8 mouse cellular contexts compared by ENCODE assay signal in the genomic region with DNA sequence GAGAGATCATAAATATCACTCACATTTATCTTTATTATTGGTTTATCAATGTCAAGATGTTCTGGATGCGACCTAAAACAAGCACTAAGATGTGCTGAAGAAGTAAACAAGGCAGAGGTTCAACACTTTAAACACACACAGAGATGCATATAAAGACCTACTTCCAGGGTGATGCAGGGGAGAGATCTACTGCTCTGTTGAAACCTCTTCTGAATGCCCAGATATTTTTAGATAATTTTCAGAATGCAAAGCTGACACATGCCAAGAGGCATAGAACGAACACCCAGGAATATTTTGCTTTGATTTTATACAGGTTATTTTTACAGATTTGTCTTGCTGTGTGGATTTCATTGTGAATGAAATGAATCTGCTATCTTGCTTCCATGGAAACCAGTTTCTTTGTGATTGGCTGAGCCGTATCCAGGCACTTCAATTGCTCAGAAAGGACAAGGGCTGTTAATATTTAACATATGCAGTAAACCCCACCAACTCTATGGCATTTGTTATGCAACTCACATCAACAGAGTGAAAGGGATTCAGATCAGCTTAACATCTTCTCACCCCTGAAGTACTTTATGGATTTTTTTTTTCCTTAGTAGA.
DNase-seq lines count a peak whose midpoint lies in the region; ATAC-seq and TF ChIP-seq lines count a peak whose summit lies in the region.

No protein-coding gene starts in this region.

- intact Hi-C loops in left cerebral cortex, adult 2 months (cut with DNase I), result loop anchor here (1.0 kb wide), 1 partner anchor 463 kb away; no protein-coding TSS in a partner anchor

- no peak overlapping the region for H3K4me3 ChIP-seq in lung, embryonic 15.5 days
- no peak overlapping the region for H3K4me3 ChIP-seq in lung, adult 2 months (replicated peaks; ENCODE audit: extremely low read depth, low read depth, low read length)
- H3K4me3 ChIP-seq in hindbrain, embryonic 11.5 days (ENCODE audit: low read depth, low read length), result no peak overlapping the region
- no peak overlapping the region for H3K4me3 ChIP-seq in left cerebral cortex, adult 2 months

- H3K27me3 ChIP-seq in lung, embryonic 15.5 days, result no peaks in the 10 kb centered on the region
- H3K27me3 ChIP-seq in hindbrain, embryonic 11.5 days (ENCODE audit: control insufficient read depth, insufficient read depth, low read length), result no peaks in the 10 kb centered on the region

- ATAC-seq in lung, embryonic 15.5 days (ENCODE audit: borderline replicate concordance, extremely low read depth, low FRiP score, low TSS enrichment), result peak; percentile 62; the same call in 1 of the 2 replicates
- peak; percentile 90 for ATAC-seq in hindbrain, embryonic 11.5 days (ENCODE audit: low FRiP score)
- no peak for ATAC-seq in monocyte, adult 5-6 weeks (replicated peaks; ENCODE audit: insufficient number of reproducible peaks, low FRiP score, low TSS enrichment, poor library complexity, severe bottlenecking)

- no peak for TF ChIP-seq CTCF in lung, adult 2 months (IDR thresholded peaks at IDR 0.05; ENCODE audit: insufficient read depth, low read length)
- TF ChIP-seq CTCF in left cerebral cortex, adult 2 months (IDR thresholded peaks at IDR 0.05), result no peak

- H3K9me3 ChIP-seq in lung, embryonic 15.5 days, result no peaks in the 10 kb centered on the region
- H3K9me3 ChIP-seq in hindbrain, embryonic 11.5 days (ENCODE audit: control insufficient read depth, low read length), result no peaks in the 10 kb centered on the region

- 38% methylated on average over 3 of the region's 3 CpGs for WGBS in lung, embryonic 15.5 days
- WGBS in lung, adult 2 months, result 70% methylated on average over 3 of the region's 3 CpGs
- WGBS in hindbrain, embryonic 11.5 days, result 36% methylated on average over 3 of the region's 3 CpGs

- 0 out of 2 replicates have a peak, but pooled peaks cover 10% of the 10 kb centered on the region for H3K4me1 ChIP-seq in lung, embryonic 15.5 days
- H3K4me1 ChIP-seq in lung, adult 2 months (ENCODE audit: control insufficient read depth, insufficient read depth, low read length), result peaks cover 2% of the 10 kb centered on the region; the same call in 1 of the 2 replicates
- H3K4me1 ChIP-seq in hindbrain, embryonic 11.5 days (replicated peaks; ENCODE audit: control insufficient read depth, insufficient read depth, low read length), result no peaks in the 10 kb centered on the region

- H3K27ac ChIP-seq in lung, embryonic 15.5 days, result peak overlapping the region; percentile 33; the same call in 1 of the 2 replicates
- H3K27ac ChIP-seq in hindbrain, embryonic 11.5 days (ENCODE audit: low read depth, low read length), result no peak overlapping the region
- peak overlapping the region; percentile 76 for H3K27ac ChIP-seq in left cerebral cortex, adult 2 months

- no peak overlapping the region for H3K9ac ChIP-seq in lung, embryonic 15.5 days
- no peak overlapping the region for H3K9ac ChIP-seq in hindbrain, embryonic 11.5 days (ENCODE audit: low read depth, low read length)

- DNase-seq in lung, adult 2 months, result no peak
- DNase-seq in hindbrain, embryonic 11.5 days (ENCODE audit: low spot score), result peak; percentile 50
- no peak for DNase-seq in left cerebral cortex, adult 2 months (ENCODE audit: extremely low spot score in 1 of 2, low spot score in 2 of 2)
- DNase-seq in right cerebral cortex, postnatal 36 days (ENCODE audit: low spot score in 2 of 2), result peak; percentile 28 to 51
- no peak for DNase-seq in adrenal gland, adult 8-10 months
- DNase-seq in thymus, postnatal 0 days (ENCODE audit: low spot score), result no peak

- no peak for TF ChIP-seq POLR2A in lung, adult 2 months (IDR thresholded peaks at IDR 0.05; ENCODE audit: borderline replicate concordance, extremely low read depth, low read depth, low read length)

- H3K4me2 ChIP-seq in lung, embryonic 15.5 days, result no peak overlapping the region
- no peak overlapping the region for H3K4me2 ChIP-seq in hindbrain, embryonic 11.5 days (replicated peaks; ENCODE audit: low read depth, low read length)

- H3K36me3 ChIP-seq in lung, embryonic 15.5 days, result no peaks in the 10 kb centered on the region
- no peaks in the 10 kb centered on the region for H3K36me3 ChIP-seq in hindbrain, embryonic 11.5 days (ENCODE audit: control insufficient read depth, insufficient read depth, low read length)

Comparison
In these comparisons a context has a peak if more than half of its experiments do, and no peak if none do; other contexts are left out.
1. DNase-seq: peak in hindbrain, embryonic 11.5 days (single experiment) and right cerebral cortex, postnatal 36 days (2 of 2); none in lung, adult 2 months (single experiment), left cerebral cortex, adult 2 months (0 of 2), adrenal gland, adult 8-10 months (single experiment) and thymus, postnatal 0 days (single experiment).